Mouse (Mus musculus): ENCODE data around the gene Gm9964. TPM values are rescaled to one million over a fixed set of nuclear protein-coding genes. Genes with fewer than 3 reads are reported as not detected.
"Not testable (repeated sequence)": the region's sequence is repeated elsewhere in the genome, so short reads cannot be mapped to it uniquely, and the experiment has no call there.

Gene Gm9964
- polyA plus RNA-seq, 2 experiments from 2014 or later = not detected

- ATAC-seq = no peak
Observed at GRCm38 (mm10) chr11:79296167-79296566, 539 bp downstream of the Gm9964 start.

- no peak for ATAC-seq
Observed at GRCm38 (mm10) chr11:79293971-79294370, 2.7 kb downstream of the Gm9964 start.

- ATAC-seq = no peak
Observed at GRCm38 (mm10) chr11:79293025-79293424, 3.7 kb downstream of the Gm9964 start.

DNA sequence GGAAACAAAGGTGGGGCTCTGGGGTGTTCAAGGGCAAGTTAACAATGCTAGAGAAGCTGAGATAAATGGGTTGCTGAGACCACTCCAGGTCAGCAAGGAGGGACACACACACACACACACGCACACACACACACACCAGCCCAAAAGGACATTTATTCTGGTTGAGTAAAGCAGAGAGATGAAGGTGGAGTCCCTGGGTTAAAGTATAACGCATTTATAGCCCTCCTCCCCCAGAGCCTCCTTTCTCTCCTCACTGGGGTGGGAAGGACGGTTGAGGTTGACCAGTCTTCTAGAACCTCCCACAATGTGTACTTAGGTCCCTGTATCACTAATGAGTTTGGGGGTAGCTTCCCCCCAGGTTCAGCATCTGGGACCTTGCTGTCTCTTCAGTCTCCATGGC is 4.6 kb downstream of the Gm9964 start:
- ATAC-seq = no peak

- ATAC-seq = no peak
Observed at GRCm38 (mm10) chr11:79291651-79292050, 5.1 kb downstream of the Gm9964 start.

DNA sequence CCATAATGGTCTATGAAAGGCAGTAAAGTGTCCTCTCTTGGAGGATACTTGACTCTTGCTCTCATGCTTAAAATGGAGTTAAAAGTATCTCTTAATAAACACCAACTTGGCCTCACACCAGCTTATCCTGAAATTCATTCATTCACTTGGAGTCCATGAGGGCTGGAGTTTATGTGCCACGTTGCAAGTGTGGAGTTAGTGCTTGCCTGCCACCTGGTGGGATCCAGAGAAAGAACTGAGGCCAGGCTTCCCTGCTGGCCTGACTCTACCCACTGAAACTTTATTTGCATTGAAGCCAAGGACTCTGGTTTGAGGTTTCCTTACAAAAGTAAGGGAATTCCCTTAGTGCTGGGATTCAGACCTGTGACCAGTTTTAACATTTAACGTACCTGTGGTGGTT is 6.2 kb downstream of the Gm9964 start:
- no peak for ATAC-seq

DNA sequence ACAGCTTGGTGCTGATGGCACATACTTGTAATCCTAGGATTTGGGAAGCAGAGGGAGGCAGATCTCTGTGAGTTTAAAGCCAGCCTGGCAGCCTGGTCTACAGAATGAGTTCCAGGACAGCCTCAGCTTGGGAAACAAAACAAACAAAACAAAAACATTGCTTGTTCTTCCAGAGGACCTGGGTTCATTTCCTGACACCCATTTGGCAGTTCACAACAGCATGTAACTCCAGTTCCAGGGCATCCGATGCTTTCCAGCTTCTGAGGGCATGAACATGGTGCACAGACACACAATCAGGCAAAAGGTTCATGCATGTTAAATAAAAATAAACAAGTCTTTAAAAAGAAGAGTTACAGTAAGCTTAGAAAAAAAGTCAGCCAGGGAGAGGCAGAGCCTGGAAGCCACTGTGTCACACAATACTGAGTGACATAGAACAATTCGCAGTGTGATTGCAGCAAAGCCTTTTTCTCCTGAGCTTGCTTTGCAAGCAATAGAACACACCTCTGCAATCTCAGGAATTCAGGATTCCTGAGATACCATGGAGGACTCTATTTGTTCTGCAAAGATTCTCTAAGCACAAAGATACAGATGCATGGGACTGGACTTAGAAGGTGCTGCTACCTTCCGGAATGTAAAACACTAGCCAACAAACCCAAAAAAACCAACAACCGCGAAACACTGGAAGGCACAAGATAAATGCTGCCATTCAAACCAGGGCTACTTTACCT is 7.6 kb downstream of the Gm9964 start:
- ATAC-seq = no peak

DNA sequence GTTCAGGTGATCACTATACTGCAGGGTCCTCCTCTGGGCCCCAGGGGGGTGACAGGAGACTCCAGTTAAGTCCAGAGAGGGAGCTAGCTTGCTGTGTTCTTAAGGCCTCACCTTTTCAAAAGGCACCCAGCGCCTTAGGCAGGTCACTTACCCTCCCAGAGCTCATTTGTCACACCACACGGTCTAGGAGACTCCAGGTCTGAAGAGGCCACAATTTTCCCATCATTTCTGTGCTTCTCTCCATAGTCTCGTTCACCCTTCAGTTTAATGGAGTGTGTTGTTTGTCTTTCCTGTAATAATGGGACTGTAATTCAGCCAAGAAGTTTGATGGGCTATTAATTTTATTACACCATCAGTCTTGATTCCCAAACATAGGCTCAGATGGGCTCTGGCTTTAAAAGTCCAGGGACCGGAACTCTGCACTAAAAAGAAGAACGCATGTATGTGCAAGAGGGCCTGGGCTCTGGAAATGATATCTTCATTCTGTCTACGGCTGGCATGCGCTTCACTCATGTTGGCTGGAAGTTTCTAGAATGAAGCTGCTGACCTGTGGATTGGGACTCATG is 8.3 kb downstream of the Gm9964 start:
- no peak for ATAC-seq

DNA sequence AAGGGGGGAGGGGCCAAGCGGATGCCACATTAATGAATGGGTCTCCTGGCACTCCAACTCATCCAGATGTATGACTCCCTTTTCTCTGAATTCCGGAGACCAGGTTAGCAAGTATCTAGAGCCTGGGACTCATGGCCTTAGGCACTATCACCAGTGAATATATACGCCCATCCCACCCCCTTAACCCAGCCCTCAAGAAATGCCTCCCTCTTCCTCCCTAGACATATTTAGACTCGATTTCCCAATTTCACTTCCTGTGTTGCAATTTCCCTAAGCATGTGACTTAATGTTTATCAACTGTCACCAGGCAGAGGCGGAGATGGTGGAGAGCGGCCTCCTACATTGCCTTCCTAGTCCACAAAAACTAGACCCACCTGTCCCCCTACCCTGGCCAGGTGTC is 9.3 kb downstream of the Gm9964 start:
- ATAC-seq = no peak

- ATAC-seq = no peak
Observed at GRCm38 (mm10) chr11:79286305-79286799, 10.4 kb downstream of the Gm9964 start.

DNA sequence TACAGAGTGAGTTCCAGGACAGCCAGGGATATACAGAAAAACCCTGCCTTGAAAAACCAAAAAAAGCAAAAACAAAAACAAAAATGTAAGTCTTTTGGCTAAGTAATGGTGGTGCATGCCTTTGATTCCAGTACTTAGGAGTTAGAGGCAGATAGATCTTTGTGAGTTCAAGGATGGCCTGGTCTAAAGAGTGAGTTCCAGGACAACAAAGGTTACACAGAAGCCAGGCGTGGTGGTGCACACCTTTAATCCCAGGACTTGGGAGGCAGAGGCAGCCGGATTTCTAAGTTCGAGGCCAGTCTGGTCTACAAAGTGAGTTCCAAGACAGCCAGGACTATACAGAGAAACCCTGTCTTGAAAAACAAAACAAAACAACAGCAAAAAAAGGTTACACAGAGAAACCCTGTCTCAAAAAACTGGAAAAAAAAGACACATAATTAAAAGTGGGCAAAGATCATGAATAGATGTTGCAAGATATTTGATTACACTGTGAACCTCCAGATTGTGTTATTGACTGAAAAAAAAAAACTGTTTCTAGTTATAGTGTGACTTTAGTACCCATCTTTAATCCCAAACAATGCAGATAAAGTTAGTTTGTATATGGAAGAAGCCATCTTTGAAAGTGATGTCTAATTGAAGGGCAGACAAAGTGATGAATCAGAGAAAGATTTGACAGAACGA is 13.2 kb downstream of the Gm9964 start:
- ATAC-seq = no peak

DNA sequence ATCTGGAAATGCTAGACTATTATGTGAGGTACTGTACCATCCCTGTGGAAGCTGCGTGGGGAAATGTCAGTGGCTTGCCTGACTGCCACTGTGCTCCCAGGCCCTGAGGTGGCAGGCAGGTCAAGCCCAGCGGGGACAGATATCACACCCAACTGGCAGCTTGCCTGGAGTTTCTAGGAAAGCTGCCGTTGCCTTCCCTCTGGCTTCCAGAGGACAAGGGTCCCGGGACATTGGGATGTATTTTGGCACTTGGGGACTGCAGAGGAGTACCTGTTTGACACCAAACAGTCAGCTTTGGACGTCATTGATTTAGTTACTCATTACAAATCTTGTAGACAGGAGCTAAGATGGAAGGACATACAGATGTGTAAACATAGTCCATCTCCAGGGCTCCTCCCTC is 15.3 kb downstream of the Gm9964 start:
- no peak for ATAC-seq

GRCm38 (mm10) chr11:79279732-79280405 is 16.8 kb downstream of the Gm9964 start:
- ATAC-seq = no peak

DNA sequence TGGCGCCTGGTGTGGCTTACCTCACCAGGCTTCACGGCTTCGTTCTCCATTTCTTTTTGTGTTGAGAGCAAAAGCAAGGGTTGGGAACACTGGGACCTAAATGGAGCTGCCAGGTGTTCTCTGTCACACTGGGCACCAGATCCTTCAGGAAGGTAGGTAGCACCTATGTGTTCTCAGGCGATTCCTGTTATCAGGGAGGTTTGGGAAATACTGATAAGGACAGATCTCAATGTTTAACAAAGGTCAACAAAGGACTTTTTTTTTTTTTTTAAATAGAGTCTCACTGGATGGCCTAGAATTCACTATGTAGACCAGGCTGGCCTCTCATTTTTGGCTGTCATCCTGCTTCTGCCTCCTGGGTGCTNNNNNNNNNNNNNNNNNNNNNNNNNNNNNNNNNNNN is 22.9 kb downstream of the Gm9964 start:
- ATAC-seq = no peak

DNA sequence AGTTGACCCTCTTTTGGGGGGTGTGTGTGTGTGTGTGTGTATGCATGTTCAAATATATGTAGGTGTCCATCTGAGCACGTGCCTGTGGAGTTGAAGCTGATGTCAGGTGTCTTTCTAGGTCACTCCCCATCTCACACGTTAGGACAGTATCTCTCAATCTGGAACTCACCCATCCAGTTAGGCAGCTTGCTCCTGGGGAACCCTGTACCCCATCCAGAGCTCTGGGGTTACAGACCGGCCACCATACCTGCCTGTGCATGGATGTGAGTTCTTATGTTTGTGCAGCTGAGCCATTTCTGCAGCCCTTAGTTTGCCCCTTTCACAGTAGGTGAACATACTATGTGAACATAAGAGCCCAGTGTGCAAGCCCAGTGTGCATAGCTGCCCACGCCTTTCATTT is 23.7 kb downstream of the Gm9964 start:
- ATAC-seq = no peak

DNA sequence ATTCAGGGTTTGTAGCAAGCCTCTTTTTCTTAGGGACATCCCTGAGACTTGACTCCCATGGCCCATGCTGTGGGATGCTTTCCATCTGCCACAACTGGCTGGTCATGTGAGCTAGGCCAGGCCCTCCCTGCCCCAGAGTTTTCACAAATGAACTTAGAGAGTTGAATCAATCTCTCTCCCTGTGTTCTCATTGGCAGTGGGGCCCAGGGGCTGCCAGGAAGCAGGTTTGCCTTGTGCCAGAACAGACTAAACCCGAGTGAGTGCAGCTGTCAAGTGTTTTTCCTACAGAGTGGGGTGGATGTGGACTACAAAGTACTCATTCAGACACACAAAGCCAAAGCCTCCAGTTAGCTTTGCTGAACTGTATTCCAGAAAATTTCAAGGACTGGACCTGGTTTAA is 29.5 kb downstream of the Gm9964 start:
- no peak for ATAC-seq

GRCm38 (mm10) chr11:79264376-79264775 is 32.3 kb downstream of the Gm9964 start:
- ATAC-seq = no peak

DNA sequence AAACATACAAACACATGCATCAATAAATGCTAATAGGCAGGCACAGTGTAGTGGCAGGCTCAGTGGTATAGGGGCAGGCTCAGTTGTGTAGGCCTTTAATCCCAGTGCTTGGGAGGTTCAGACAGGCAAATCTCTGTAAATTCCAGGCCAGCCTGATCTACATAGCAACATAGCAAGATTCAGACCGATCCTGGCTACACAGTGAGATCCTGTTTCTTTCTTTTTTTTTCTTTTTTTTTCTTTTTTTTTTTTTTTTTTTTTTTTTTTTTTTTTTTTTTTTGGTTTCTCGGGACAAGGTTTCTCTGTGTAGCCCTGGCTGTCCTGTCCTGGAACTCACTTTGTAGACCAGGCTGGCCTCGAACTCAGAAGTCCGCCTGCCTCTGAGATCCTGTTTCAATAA is 36.6 kb downstream of the Gm9964 start:
- ATAC-seq = not testable (repeated sequence)

GRCm38 (mm10) chr11:79258738-79259137 is 38.0 kb downstream of the Gm9964 start:
- no peak for ATAC-seq

DNA sequence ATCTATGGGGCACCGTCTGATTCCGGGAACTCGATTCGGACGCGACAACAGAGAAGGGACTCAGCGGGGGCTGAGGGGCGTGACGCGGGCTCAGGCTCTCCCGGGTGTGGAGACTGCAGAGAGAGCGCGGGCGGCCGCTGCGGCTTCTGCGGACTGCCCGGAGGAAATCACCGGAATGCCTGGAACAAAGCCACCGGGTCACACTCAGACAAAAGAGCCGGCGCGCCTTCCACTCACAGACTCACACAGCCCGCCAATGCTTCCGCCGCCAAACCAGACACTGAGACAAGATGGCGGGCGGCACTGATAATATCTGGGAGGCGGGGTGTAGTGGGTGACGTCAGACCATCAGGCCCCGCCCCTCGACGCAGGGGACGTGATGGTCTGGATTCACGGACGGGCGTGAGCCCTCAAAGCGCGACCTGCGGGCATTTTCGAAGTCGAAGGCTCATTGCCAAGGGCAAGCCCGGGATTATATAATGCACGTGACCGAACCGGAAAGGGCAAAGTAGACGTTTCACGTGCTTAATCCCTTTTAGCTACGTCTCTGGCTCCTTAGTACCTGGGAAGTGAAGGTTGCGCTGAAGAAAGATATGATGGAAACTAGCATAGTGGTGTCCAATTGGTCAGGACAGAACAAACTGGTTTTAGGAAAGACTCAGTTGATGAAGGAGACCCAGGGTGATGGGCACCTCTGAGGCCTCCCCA is 42.2 kb downstream of the Gm9964 start, which contains the start of gene Wsb1:
Wsb1 (minus strand) TSS at position 281 of the 708 bp plus-strand sequence.
- peak; percentile 87 for ATAC-seq

DNA sequence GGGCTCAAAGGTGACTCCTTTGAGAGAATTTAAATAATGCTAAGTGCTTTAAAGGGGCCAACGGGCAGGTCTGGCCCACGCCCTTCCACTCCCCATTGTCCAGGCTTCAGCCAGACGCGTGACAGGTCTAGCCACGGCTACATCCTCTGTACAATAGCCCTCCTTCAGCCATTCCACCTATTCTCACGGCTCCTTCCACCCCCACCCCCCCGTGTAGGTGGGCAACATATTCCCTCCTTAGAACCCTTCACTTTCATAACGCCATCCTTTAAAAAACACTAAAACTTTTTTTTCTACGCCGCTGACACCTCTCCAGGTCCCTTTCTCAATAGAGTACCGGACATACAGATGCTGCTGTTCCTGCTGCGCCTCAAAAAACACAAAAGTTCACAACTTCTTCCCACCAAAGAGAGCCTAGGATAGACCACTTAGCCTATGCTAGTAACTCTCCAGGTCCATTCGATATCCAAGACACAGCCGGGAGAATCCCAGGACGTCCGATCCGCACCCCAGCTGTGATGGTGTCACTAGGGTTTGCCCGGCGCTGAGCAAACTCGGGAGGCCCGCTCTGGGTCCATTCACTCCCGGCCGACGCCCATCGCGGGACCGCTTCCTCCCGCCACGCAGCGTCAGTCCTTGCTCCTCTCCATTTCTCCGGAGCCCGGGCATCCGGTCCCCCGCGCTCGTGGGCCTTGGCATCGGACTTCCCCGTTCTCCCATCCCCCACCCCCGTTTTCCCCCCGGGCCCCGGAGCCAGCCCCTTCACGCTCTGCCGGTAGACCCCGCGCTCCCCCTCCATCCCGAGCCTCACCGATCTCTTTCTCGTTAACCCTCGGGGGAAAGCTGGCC is 42.9 kb downstream of the Gm9964 start:
- peak; percentile 34 for ATAC-seq
